Mouse (Mus musculus) forebrain, embryonic 15.5 days (tissue): ENCODE results near the gene Eif5. TPM values are rescaled to one million over a fixed set of nuclear protein-coding genes. Genes with fewer than 3 reads are reported as not detected.
A peak's percentile ranks its signal among the peaks of the same experiment; 100 is the strongest.

Source experiments
- ATAC-seq: fragments of 200-750 bp; cut with Nextera tagmentation; replicated peaks from 2 replicates; pipeline ENCODE4 v1.8.0; 2017; ENCODE audit warnings: mild to moderate bottlenecking, moderate TSS enrichment, moderate library complexity
- H3K27ac ChIP-seq: fragments of 300-500 bp; sonication (generic); replicated peaks from 2 replicates; pipeline ENCODE4 v1.5.1; 2015; ENCODE audit warnings: mild to moderate bottlenecking, inconsistent platforms
- H3K27me3 ChIP-seq: fragments of 300-500 bp; sonication (generic); 2 replicates; pipeline ENCODE4 v1.6.1; 2015; ENCODE audit warnings: inconsistent platforms
- H3K36me3 ChIP-seq: fragments of 300-500 bp; sonication (generic); 2 replicates; pipeline ENCODE4 v1.6.1; 2015; ENCODE audit warnings: mild to moderate bottlenecking, inconsistent platforms
- H3K4me1 ChIP-seq: fragments of 300-500 bp; sonication (generic); 2 replicates; pipeline ENCODE4 v1.6.1; 2015; ENCODE audit warnings: inconsistent platforms
- H3K4me2 ChIP-seq: fragments of 300-500 bp; sonication (generic); replicated peaks from 2 replicates; pipeline ENCODE4 v1.6.1; 2015; ENCODE audit warnings: mild to moderate bottlenecking, inconsistent platforms
- H3K4me3 ChIP-seq: fragments of 300-500 bp; sonication (generic); 2 replicates; pipeline ENCODE4 v1.5.1; 2015; ENCODE audit warnings: mild to moderate bottlenecking, inconsistent platforms
- H3K9ac ChIP-seq: fragments of 300-500 bp; sonication (generic); replicated peaks from 2 replicates; pipeline ENCODE4 v1.6.1; 2015; ENCODE audit warnings: mild to moderate bottlenecking, inconsistent platforms
- H3K9me3 ChIP-seq: fragments of 300-500 bp; sonication (generic); 2 replicates; pipeline ENCODE4 v1.6.1; 2016; ENCODE audit warnings: inconsistent platforms
- WGBS: fragments of 180-500 bp; shearing (Covaris S2); methylation state at CpG from one replicate; pipeline ENCODE4 v1.1.7; 2015; ENCODE audit warnings: mixed read lengths; 5-methylcytosine and 5-hydroxymethylcytosine counted together
- polyA plus RNA-seq: library from polyadenylated mRNA; unstranded; fragments of >200 nt; fragmentation: Nextera tagmentation; extraction: Ambion mirVana; gene quantifications from 2 replicates; pipeline ENCODE4 v1.2.1, GENCODE M21; 2015

The Eif5 gene
- polyA plus RNA-seq, 1 experiment from 2014 or later, result 638 TPM

DNA sequence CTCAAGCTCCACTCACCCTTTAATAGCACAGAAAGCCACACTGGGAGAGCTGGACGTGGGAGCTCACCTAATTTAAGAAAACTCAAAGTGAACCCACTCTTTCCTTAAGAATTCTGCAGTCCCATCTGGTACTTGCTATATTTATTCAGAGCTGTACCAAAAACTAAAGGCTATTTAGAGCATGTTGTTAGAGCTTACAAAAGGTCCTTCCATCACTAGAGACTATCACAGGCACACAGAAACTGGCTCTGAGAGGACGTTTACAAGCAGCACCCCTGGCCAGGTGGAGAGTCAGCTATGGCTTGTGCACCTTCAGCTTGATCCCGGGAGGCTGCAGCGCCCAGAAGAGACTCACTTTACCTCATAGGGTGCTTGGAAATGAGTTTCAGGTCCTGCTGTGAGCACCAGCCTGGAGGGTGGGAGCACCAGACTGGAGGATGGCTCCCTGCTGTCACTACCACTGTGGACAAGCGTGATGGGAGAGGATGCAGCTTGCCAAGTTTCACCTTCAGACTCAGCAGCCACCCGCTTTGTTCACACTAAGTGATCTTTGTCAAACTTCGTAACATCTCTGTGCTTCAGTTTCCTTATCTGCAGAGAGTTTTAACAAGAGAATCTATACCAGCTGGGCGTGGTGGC lies 10.1 kb upstream of the Eif5 start:
- H3K27ac ChIP-seq, result no peak overlapping the region
- no peak for ATAC-seq
- no peaks in the 10 kb centered on the region for H3K4me1 ChIP-seq
- 60% methylated on average over 8 of the region's 8 CpGs for WGBS
- no peak overlapping the region for H3K4me3 ChIP-seq
- H3K4me2 ChIP-seq, result no peak overlapping the region
- no peaks in the 10 kb centered on the region for H3K9me3 ChIP-seq
- no peak overlapping the region for H3K9ac ChIP-seq
- H3K36me3 ChIP-seq, result no peaks in the 10 kb centered on the region
- no peaks in the 10 kb centered on the region for H3K27me3 ChIP-seq

DNA sequence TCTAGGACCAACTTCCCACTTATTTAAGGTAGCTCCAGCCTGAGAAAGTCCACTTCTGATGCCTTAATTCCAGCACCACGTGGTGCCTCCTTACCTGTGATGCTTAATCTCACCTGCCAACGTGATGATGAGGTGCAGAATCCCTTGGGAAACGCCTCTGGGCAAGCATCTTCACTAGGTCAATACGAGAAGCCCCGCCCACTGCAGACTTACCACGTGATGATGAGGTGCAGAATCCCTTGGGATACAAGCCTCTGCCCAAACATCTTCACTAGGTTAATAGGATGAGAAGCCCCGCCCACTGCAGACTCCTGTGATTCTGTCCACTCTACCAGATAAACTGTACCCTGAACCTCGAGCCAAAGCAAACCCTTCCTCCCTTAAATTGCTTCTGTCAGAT lies 8.6 kb upstream of the Eif5 start:
- ATAC-seq, result no peak
- Histone ChIP-seq H3K9ac (no peak overlapping the region), H3K27ac (no peak overlapping the region), H3K4me1 (no peaks in the 10 kb centered on the region), H3K9me3 (no peaks in the 10 kb centered on the region), H3K4me2 (no peak overlapping the region), H3K27me3 (no peaks in the 10 kb centered on the region), H3K4me3 (no peak overlapping the region), H3K36me3 (no peaks in the 10 kb centered on the region)
- 29% methylated on average over 8 of the region's 8 CpGs for WGBS

DNA sequence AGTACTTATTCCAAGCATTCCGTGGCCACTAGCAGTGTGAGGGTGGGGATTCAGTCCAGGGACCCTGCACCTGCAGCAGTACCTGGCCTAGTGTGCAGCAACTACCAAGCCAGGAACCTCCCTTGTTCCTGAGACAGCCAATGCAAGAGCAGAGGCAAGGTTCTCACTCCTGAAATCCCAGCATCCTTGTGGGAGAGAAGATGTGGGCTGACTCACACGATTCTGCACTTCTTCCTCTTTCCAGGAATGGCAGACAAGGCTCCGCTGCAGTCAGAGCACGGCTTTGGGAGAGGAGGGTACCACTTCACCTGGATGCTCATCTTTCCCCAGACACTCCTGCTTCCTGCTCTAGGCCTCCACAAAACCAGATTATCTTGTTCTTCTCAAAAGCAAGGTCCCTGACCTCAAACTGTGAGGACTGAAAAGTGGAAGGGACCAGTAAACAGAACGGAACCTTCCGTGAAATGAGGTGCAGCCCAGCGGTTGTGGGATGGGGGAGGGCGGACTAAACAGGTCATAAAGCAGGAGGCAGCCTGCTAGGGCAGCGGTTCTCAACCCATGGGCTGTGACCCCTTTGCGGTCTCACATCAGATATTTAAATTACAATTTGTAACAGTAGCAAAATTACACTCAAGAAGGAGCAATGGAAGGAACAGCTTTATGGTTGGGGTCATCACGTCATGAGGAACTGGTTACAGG lies 4.6 kb upstream of the Eif5 start:
- WGBS, result 66% methylated on average over 11 of the region's 11 CpGs
- Histone ChIP-seq H3K36me3 (no peaks in the 10 kb centered on the region), H3K4me1 (peaks cover 11% of the 10 kb centered on the region), H3K9me3 (no peaks in the 10 kb centered on the region), H3K9ac (no peak overlapping the region), H3K4me2 (no peak overlapping the region), H3K27ac (no peak overlapping the region), H3K4me3 (no peak overlapping the region), H3K27me3 (no peaks in the 10 kb centered on the region)
- no peak for ATAC-seq

GRCm38 (mm10) chr12:111535281-111535680 lies 2.5 kb upstream of the Eif5 start:
- H3K4me2 ChIP-seq, result no peak overlapping the region
- no peak for ATAC-seq
- peaks cover 12% of the 10 kb centered on the region for H3K36me3 ChIP-seq
- no peaks in the 10 kb centered on the region for H3K9me3 ChIP-seq
- no peaks in the 10 kb centered on the region for H3K27me3 ChIP-seq
- 75% methylated on average over 6 of the region's 6 CpGs for WGBS
- H3K4me1 ChIP-seq, result peaks cover 24% of the 10 kb centered on the region
- H3K4me3 ChIP-seq, result no peak overlapping the region
- no peak overlapping the region for H3K9ac ChIP-seq
- no peak overlapping the region for H3K27ac ChIP-seq

GRCm38 (mm10) chr12:111535762-111536161 lies 2.1 kb upstream of the Eif5 start:
- Histone ChIP-seq H3K9me3 (no peaks in the 10 kb centered on the region), H3K9ac (no peak overlapping the region), H3K4me3 (no peak overlapping the region), H3K4me1 (peaks cover 29% of the 10 kb centered on the region), H3K27ac (no peak overlapping the region), H3K4me2 (no peak overlapping the region), H3K36me3 (peaks cover 16% of the 10 kb centered on the region), H3K27me3 (no peaks in the 10 kb centered on the region)
- WGBS, result 88% methylated on average over 5 of the region's 5 CpGs
- no peak for ATAC-seq

DNA sequence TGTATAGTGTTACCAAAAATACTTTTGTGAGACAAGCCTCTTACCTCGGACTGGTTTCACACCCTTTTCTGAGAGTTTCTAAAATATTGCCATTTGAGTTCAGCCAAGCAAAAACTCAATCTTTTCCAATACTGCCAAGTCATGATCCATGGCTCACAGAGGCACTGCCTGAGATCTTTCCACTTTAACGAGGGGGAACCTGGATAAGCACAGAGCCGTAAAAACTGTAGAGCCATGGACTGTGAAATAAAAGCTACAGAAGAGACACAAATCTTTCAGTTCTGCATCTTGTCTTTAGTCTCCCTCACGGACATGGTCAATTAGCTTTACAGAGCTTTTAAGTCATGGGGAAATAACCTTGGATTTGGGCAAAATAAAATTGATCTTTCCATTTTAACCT lies 1.1 kb upstream of the Eif5 start:
- ATAC-seq, result no peak
- peak overlapping the region; percentile 78 for H3K4me2 ChIP-seq

DNA sequence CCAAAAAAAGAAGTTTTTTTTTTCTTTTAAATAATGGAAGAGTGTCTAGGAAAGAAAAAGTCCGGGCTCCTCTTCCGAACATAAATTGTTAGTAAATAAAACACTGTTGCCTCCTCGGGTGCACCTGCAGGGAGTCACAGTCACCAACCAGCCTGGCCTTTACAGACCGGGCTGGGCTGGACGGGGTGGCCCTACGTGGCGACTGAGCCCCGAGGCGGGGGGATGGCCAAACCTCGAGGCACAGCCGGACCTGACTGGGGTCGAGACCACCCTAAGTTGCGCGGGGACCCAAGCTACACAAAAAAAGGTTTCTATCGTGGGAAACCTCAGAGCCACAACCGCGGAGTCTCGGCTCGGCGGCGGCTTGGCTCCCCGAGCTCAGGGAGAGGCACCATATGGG lies 475 bp upstream of the Eif5 start:
- WGBS, result 0% methylated on average over 22 of the region's 22 CpGs
- H3K36me3 ChIP-seq, result peaks cover 32% of the 10 kb centered on the region
- H3K9ac ChIP-seq, result peak overlapping the region; percentile 97

More for the DNA sequence above, 1.1 kb upstream of the Eif5 start:
- H3K4me3 ChIP-seq, result peak overlapping the region; percentile 85
- H3K27me3 ChIP-seq, result no peaks in the 10 kb centered on the region
- H3K27ac ChIP-seq, result 0 out of 2 replicates have a peak overlapping the region, but pooled peaks have one; percentile 93
- H3K36me3 ChIP-seq, result peaks cover 26% of the 10 kb centered on the region
- WGBS, result 19% methylated on average over 4 of the region's 4 CpGs
- H3K9ac ChIP-seq, result peak overlapping the region; percentile 97
- peaks cover 34% of the 10 kb centered on the region for H3K4me1 ChIP-seq
- H3K9me3 ChIP-seq, result no peaks in the 10 kb centered on the region

GRCm38 (mm10) chr12:111538292-111539040 lies 650 bp downstream of the Eif5 start:
- peak; percentile 49 for ATAC-seq
- under 1% methylated on average over 106 of the region's 111 CpGs for WGBS

More for the DNA sequence above, 475 bp upstream of the Eif5 start:
- no peaks in the 10 kb centered on the region for H3K9me3 ChIP-seq
- peak overlapping the region; percentile 93 for H3K27ac ChIP-seq
- H3K27me3 ChIP-seq, result no peaks in the 10 kb centered on the region
- H3K4me2 ChIP-seq, result peak overlapping the region; percentile 78
- peaks cover 34% of the 10 kb centered on the region for H3K4me1 ChIP-seq
- H3K4me3 ChIP-seq, result peak overlapping the region; percentile 85
- ATAC-seq, result peak; percentile 42

GRCm38 (mm10) chr12:111539041-111539345 lies 1.2 kb downstream of the Eif5 start:
- no peaks in the 10 kb centered on the region for H3K27me3 ChIP-seq
- H3K4me2 ChIP-seq, result peak overlapping the region; percentile 86
- H3K27ac ChIP-seq, result peak overlapping the region; percentile 97
- peaks cover 49% of the 10 kb centered on the region for H3K36me3 ChIP-seq
- peaks cover 34% of the 10 kb centered on the region for H3K4me1 ChIP-seq
- H3K4me3 ChIP-seq, result peak overlapping the region; percentile 85
- no peaks in the 10 kb centered on the region for H3K9me3 ChIP-seq
- H3K9ac ChIP-seq, result peak overlapping the region; percentile 88
- 1% methylated on average over 18 of the region's 18 CpGs for WGBS
- ATAC-seq, result no peak

More at GRCm38 (mm10) chr12:111538292-111539040, 650 bp downstream of the Eif5 start:
- no peaks in the 10 kb centered on the region for H3K9me3 ChIP-seq
- peak overlapping the region; percentile 97 for H3K27ac ChIP-seq
- peaks cover 34% of the 10 kb centered on the region for H3K4me1 ChIP-seq
- peak overlapping the region; percentile 86 for H3K4me2 ChIP-seq
- H3K27me3 ChIP-seq, result no peaks in the 10 kb centered on the region
- H3K36me3 ChIP-seq, result peaks cover 43% of the 10 kb centered on the region
- peak overlapping the region; percentile 85 for H3K4me3 ChIP-seq
- peak overlapping the region; percentile 88 for H3K9ac ChIP-seq

DNA sequence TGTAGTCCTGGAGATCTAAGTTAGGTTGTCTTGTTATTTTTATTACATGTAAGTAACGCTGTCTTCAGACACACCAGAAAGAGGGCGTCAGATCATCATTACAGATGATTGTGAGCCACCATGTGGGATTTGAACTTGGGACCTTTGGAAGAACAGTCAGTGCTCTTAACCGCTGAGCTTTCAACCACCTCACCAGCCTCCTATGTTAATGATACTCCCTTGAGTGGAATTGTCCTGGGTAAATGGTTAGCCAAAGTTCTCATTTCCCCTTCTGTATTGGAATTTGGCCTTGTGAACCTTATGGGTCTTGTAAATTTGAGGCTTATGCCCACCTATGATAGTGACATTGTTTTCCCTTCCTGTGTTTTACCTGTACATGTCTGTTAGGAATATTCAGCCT lies 9.3 kb downstream of the Eif5 start:
- Histone ChIP-seq H3K27ac (no peak overlapping the region), H3K36me3 (peaks cover 57% of the 10 kb centered on the region), H3K9me3 (no peaks in the 10 kb centered on the region), H3K4me2 (no peak overlapping the region), H3K4me3 (no peak overlapping the region), H3K27me3 (no peaks in the 10 kb centered on the region), H3K9ac (no peak overlapping the region), H3K4me1 (no peaks in the 10 kb centered on the region)
- ATAC-seq, result no peak
- WGBS, result 91% methylated on average over 3 of the region's 3 CpGs

- Histone ChIP-seq H3K4me2 (no peak overlapping the region), H3K27ac (no peak overlapping the region), H3K27me3 (no peaks in the 10 kb centered on the region), H3K9ac (no peak overlapping the region), H3K4me1 (no peaks in the 10 kb centered on the region), H3K4me3 (no peak overlapping the region), H3K9me3 (no peaks in the 10 kb centered on the region), H3K36me3 (peaks cover 41% of the 10 kb centered on the region)
- ATAC-seq, result no peak; the same call in 1 of the 2 replicates
- WGBS, result 62% methylated on average over 2 of the region's 2 CpGs
Measured at GRCm38 (mm10) chr12:111548555-111549289, 10.9 kb downstream of the Eif5 start.

GRCm38 (mm10) chr12:111550679-111551078 lies 12.9 kb downstream of the Eif5 start:
- 56% methylated on average over 1 of the region's 1 CpGs for WGBS
- H3K4me2 ChIP-seq, result no peak overlapping the region
- no peak overlapping the region for H3K4me3 ChIP-seq
- peaks cover 26% of the 10 kb centered on the region for H3K36me3 ChIP-seq
- H3K27me3 ChIP-seq, result no peaks in the 10 kb centered on the region
- no peak for ATAC-seq
- H3K27ac ChIP-seq, result no peak overlapping the region
- H3K4me1 ChIP-seq, result no peaks in the 10 kb centered on the region
- H3K9ac ChIP-seq, result no peak overlapping the region
- no peaks in the 10 kb centered on the region for H3K9me3 ChIP-seq
